Mouse (Mus musculus) MEL (cell line): ENCODE data around the gene Btbd3. TPM values are rescaled to one million over a fixed set of nuclear protein-coding genes. Genes with fewer than 3 reads are reported as not detected.

ENCODE experiments used
- DNase-seq: peaks from one replicate; pipeline ENCODE4 v3.0.0; 2011; ENCODE audit warnings: low read depth, low spot score
- H3K27ac ChIP-seq: 2 replicates; pipeline ENCODE4 v1.5.1; 2012; ENCODE audit warnings: low read depth, mild to moderate bottlenecking, control low read depth, low read length, moderate library complexity; ENCODE audit not compliant: control insufficient read depth
- H3K27me3 ChIP-seq, 2 experiments: fragments of 150-350 bp in 1 of 2; sonication (generic) in 1 of 2; 2 replicates each; pipeline ENCODE4 v1.6.1; 2012; ENCODE audit warnings: low read length in 2 of 2, mild to moderate bottlenecking in 2 of 2, improper control_type of control experiment in 1 of 2, moderate library complexity in 1 of 2; ENCODE audit not compliant: insufficient read depth in 2 of 2, control insufficient read depth in 1 of 2
- H3K36me3 ChIP-seq, 2 experiments: 2 replicates each; pipeline ENCODE4 v1.6.1; 2012 to 2014; ENCODE audit warnings: low read length in 2 of 2, improper control_type of control experiment in 1 of 2, inconsistent platforms in 1 of 2, mild to moderate bottlenecking in 1 of 2; ENCODE audit not compliant: insufficient read depth in 2 of 2, control insufficient read depth in 1 of 2
- H3K4me1 ChIP-seq, 2 experiments: fragments of 150-350 bp in 1 of 2; sonication (generic) in 1 of 2; 2 replicates each; pipeline ENCODE4 v1.6.1; 2012; ENCODE audit warnings: low read length in 2 of 2, improper control_type of control experiment in 1 of 2, mild to moderate bottlenecking in 1 of 2; ENCODE audit not compliant: insufficient read depth in 2 of 2, control insufficient read depth in 1 of 2
- H3K4me3 ChIP-seq, 2 experiments: fragments of 150-350 bp in 1 of 2; sonication (generic) in 1 of 2; 2 replicates each; pipeline ENCODE4 v1.5.1; 2012; ENCODE audit warnings: low read depth in 2 of 2, low read length in 2 of 2, mild to moderate bottlenecking in 2 of 2, moderate library complexity in 2 of 2, control low read depth in 1 of 2, improper control_type of control experiment in 1 of 2; ENCODE audit not compliant: control insufficient read depth in 1 of 2, insufficient read depth in 1 of 2
- H3K79me2 ChIP-seq: 2 replicates; pipeline ENCODE4 v1.6.1; 2012; ENCODE audit warnings: mild to moderate bottlenecking, low read length, moderate library complexity; ENCODE audit not compliant: control insufficient read depth, poor library complexity, insufficient read depth
- H3K9ac ChIP-seq: 2 replicates; pipeline ENCODE4 v1.6.1; 2012; ENCODE audit warnings: low read depth, mild to moderate bottlenecking, control low read depth, low read length, moderate library complexity; ENCODE audit not compliant: control insufficient read depth, poor library complexity, severe bottlenecking
- H3K9me3 ChIP-seq: fragments of 150-350 bp; sonication (generic); replicated peaks from 2 replicates; pipeline ENCODE4 v1.6.1; 2012; ENCODE audit warnings: mild to moderate bottlenecking, low read length, improper control_type of control experiment, moderate library complexity; ENCODE audit not compliant: insufficient read depth
- BHLHE40 ChIP-seq: IDR thresholded peaks from 2 replicates; pipeline ENCODE4 v1.6.1; 2012; ENCODE audit warnings: low read depth, mild to moderate bottlenecking, inconsistent platforms, low read length, improper control_type of control experiment, borderline replicate concordance
- CHD1 ChIP-seq: IDR thresholded peaks from 2 replicates; pipeline ENCODE4 v1.6.1; 2012; ENCODE audit warnings: low read depth, mild to moderate bottlenecking, inconsistent platforms, low read length, improper control_type of control experiment
- ELF1 ChIP-seq: IDR thresholded peaks from 2 replicates; pipeline ENCODE4 v1.6.1; 2014; ENCODE audit warnings: low read depth, mild to moderate bottlenecking, inconsistent platforms, low read length, improper control_type of control experiment, moderate library complexity
- EP300 ChIP-seq, 2 experiments: IDR thresholded peaks; 2 replicates each; pipeline ENCODE4 v1.6.1; 2011; ENCODE audit warnings: improper control_type of control experiment in 2 of 2, low read length in 2 of 2, low read depth in 1 of 2, mild to moderate bottlenecking in 1 of 2
- GATA1 ChIP-seq: IDR thresholded peaks from 2 replicates; pipeline ENCODE4 v1.6.1; 2011; ENCODE audit warnings: low read depth, low read length, improper control_type of control experiment
- HCFC1 ChIP-seq: IDR thresholded peaks from 2 replicates; pipeline ENCODE4 v1.6.1; 2012; ENCODE audit warnings: low read depth, mild to moderate bottlenecking, inconsistent platforms, low read length, improper control_type of control experiment, moderate library complexity
- JUND ChIP-seq: IDR thresholded peaks from 2 replicates; pipeline ENCODE4 v1.6.1; 2011; ENCODE audit warnings: low read depth, mild to moderate bottlenecking, improper control_type of control experiment, low read length
- KAT2A ChIP-seq: conservative IDR thresholded peaks from 2 replicates; pipeline ENCODE4 v1.6.1; 2012; ENCODE audit warnings: low read depth, low read length, improper control_type of control experiment, inconsistent platforms
- MAFK ChIP-seq: IDR thresholded peaks from 2 replicates; pipeline ENCODE4 v1.6.1; 2011; ENCODE audit warnings: low read depth, mild to moderate bottlenecking, low read length, improper control_type of control experiment, borderline replicate concordance
- MAX ChIP-seq: IDR thresholded peaks from 2 replicates; pipeline ENCODE4 v1.6.1; 2011; ENCODE audit warnings: low read length, improper control_type of control experiment
- MAZ ChIP-seq: IDR thresholded peaks from 2 replicates; pipeline ENCODE4 v1.6.1; 2012; ENCODE audit warnings: low read depth, mild to moderate bottlenecking, inconsistent platforms, low read length, improper control_type of control experiment
- MEF2A ChIP-seq: IDR thresholded peaks from 2 replicates; pipeline ENCODE4 v1.6.1; 2014; ENCODE audit warnings: low read depth, mild to moderate bottlenecking, inconsistent platforms, low read length, improper control_type of control experiment; ENCODE audit not compliant: poor library complexity, insufficient replicate concordance, severe bottlenecking; ENCODE audit errors: extremely low read depth
- MXI1 ChIP-seq: IDR thresholded peaks from 2 replicates; pipeline ENCODE4 v1.6.1; 2011; ENCODE audit warnings: mild to moderate bottlenecking, low read depth, low read length, improper control_type of control experiment
- MYC ChIP-seq: IDR thresholded peaks from 2 replicates; pipeline ENCODE4 v1.6.1; 2011; ENCODE audit warnings: low read depth, mild to moderate bottlenecking, low read length, improper control_type of control experiment, moderate library complexity
- NELFE ChIP-seq: IDR thresholded peaks from 2 replicates; pipeline ENCODE4 v1.6.1; 2011; ENCODE audit warnings: low read depth, low read length, improper control_type of control experiment
- POLR2AphosphoS2 ChIP-seq: IDR thresholded peaks from 2 replicates; pipeline ENCODE4 v1.6.1; 2011; ENCODE audit warnings: low read length, improper control_type of control experiment
- SMC3 ChIP-seq: IDR thresholded peaks from 2 replicates; pipeline ENCODE4 v1.6.1; 2011; ENCODE audit warnings: low read depth, low read length, improper control_type of control experiment
- TBP ChIP-seq: IDR thresholded peaks from 2 replicates; pipeline ENCODE4 v1.8.0; 2011; ENCODE audit warnings: low read depth, low read length, improper control_type of control experiment
- TCF12 ChIP-seq: IDR thresholded peaks from 2 replicates; pipeline ENCODE4 v1.6.1; 2014; ENCODE audit warnings: low read depth, mild to moderate bottlenecking, inconsistent platforms, low read length, improper control_type of control experiment, moderate library complexity
- USF2 ChIP-seq, 2 experiments: IDR thresholded peaks; 2 replicates each; pipeline ENCODE4 v1.6.1; 2011 to 2012; ENCODE audit warnings: improper control_type of control experiment in 2 of 2, low read length in 2 of 2, borderline replicate concordance in 1 of 2, inconsistent platforms in 1 of 2, low read depth in 1 of 2, mild to moderate bottlenecking in 1 of 2; ENCODE audit not compliant: insufficient read depth in 1 of 2
- ZKSCAN1 ChIP-seq: IDR thresholded peaks from 2 replicates; pipeline ENCODE4 v1.6.1; 2012; ENCODE audit warnings: low read depth, mild to moderate bottlenecking, inconsistent platforms, low read length, improper control_type of control experiment, moderate library complexity
- ZMIZ1 ChIP-seq: IDR thresholded peaks from 2 replicates; pipeline ENCODE4 v1.6.1; 2012; ENCODE audit warnings: low read depth, mild to moderate bottlenecking, inconsistent platforms, low read length, improper control_type of control experiment, moderate library complexity
- ZNF384 ChIP-seq: IDR thresholded peaks from 2 replicates; pipeline ENCODE4 v1.6.1; 2012; ENCODE audit warnings: low read depth, mild to moderate bottlenecking, inconsistent platforms, low read length, improper control_type of control experiment
- polyA plus RNA-seq, 2 experiments: library from polyadenylated mRNA; stranded (reverse) in 1 of 2; unstranded in 1 of 2; fragments of >175 nt in 1 of 2; fragments of >200 nt in 1 of 2; gene quantifications; 2 replicates each; pipeline versions ENCODE4 v1.2.1 to v1.2.4; 2012; ENCODE audit warnings: low replicate concordance in 2 of 2, low read depth in 1 of 2; ENCODE audit not compliant: insufficient read length in 2 of 2, insufficient read depth in 1 of 2, missing spikeins in 1 of 2
- total RNA-seq: library from RNA; depleted of rRNA; stranded (reverse); fragments of 300-350 nt; gene quantifications from 2 replicates; pipeline ENCODE4 v1.2.3, GENCODE M21; 2012

Gene Btbd3
- total and polyA plus RNA-seq, 3 experiments, result not detected

- DNase-seq, result no peak
- H3K27me3 ChIP-seq, result no peaks in the 10 kb centered on the region
- no peaks in the 10 kb centered on the region for H3K36me3 ChIP-seq
- H3K9me3 ChIP-seq, result no peaks in the 10 kb centered on the region
- H3K79me2 ChIP-seq, result no peaks in the 10 kb centered on the region
- no peak overlapping the region for H3K4me3 ChIP-seq
- no peak overlapping the region for H3K27ac ChIP-seq
- no peaks in the 10 kb centered on the region for H3K4me1 ChIP-seq
- TF ChIP-seq ZNF384 (no peak), TCF12 (no peak), GATA1 (no peak), MAFK (no peak), ZMIZ1 (no peak)
- no peak overlapping the region for H3K9ac ChIP-seq
These were observed 118.2 kb downstream of the Btbd3 start for GRCm38 (mm10) chr2:138374556-138374955.

GRCm38 (mm10) chr2:138378855-138379254 lies 122.5 kb downstream of the Btbd3 start:
- no peaks in the 10 kb centered on the region for H3K36me3 ChIP-seq
- no peak overlapping the region for H3K4me3 ChIP-seq
- no peak overlapping the region for H3K27ac ChIP-seq
- DNase-seq, result no peak
- H3K79me2 ChIP-seq, result no peaks in the 10 kb centered on the region
- no peak overlapping the region for H3K9ac ChIP-seq
- TF ChIP-seq MYC (no peak), ZKSCAN1 (no peak), MAZ (no peak), BHLHE40 (no peak), POLR2AphosphoS2 (no peak), KAT2A (no peak), MXI1 (no peak), HCFC1 (no peak), USF2 (IDR thresholded peaks at IDR 0.05; ENCODE audit: borderline replicate concordance in 1 of 2, insufficient read depth in 1 of 2, low read depth in 1 of 2, low read length in 2 of 2) (no peak), NELFE (no peak), JUND (no peak), ZMIZ1 (no peak), MEF2A (no peak), EP300 (IDR thresholded peaks at IDR 0.05; ENCODE audit: low read depth in 1 of 2, low read length in 2 of 2) (no peak), ELF1 (no peak), SMC3 (no peak), TBP (no peak), MAX (no peak), CHD1 (no peak)
- H3K27me3 ChIP-seq, result no peaks in the 10 kb centered on the region
- no peaks in the 10 kb centered on the region for H3K9me3 ChIP-seq
- no peaks in the 10 kb centered on the region for H3K4me1 ChIP-seq
